Mouse (Mus musculus): Measurements from ENCODE around the gene Olfr61. TPM values are rescaled to one million over a fixed set of nuclear protein-coding genes. Genes with fewer than 3 reads are reported as not detected.
"Not testable (repeated sequence)": the region's sequence is repeated elsewhere in the genome, so short reads cannot be mapped to it uniquely, and the experiment has no call there.

Gene Olfr61
- total RNA-seq (2015; ENCODE audit: low replicate concordance) (not detected in 2 replicates), total RNA-seq (2017; ENCODE audit: low replicate concordance) (not detected in 2 replicates)

- ATAC-seq (replicated peaks; ENCODE audit: low FRiP score, poor library complexity, severe bottlenecking) = not testable (repeated sequence)
Observed at GRCm38 (mm10) chr7:140628670-140629069, at the start of gene Olfr61. Olfr61 (plus strand) TSS chr7:140628970.

GRCm38 (mm10) chr7:140600969-140601368 lies 27.8 kb upstream of the Olfr61 start, which contains the start of gene Olfr46:
Olfr46 (plus strand) TSS chr7:140601269.
- not testable (repeated sequence) for ATAC-seq (replicated peaks; ENCODE audit: low FRiP score, poor library complexity, severe bottlenecking)

DNA sequence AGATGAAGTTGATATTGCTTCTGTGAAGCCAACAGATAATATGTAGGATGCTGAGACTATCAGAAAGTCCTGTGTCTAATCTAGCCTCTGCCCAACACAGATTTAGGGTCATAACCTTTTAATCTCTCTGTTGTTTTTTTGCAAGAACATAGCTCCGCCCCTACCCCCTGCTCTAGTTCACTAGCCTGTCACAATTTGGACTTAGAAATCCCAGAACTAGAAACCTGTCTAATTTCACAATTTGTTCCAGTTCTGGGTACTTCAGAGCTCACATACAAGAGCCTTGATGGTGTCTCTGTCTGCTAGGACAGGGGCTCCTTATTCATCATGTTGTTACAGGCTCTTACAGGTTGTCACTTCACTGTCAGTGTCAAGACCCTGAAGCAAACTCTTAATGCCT lies 1.8 kb downstream of the Olfr61 start:
- no peak for ATAC-seq (replicated peaks; ENCODE audit: low FRiP score, poor library complexity, severe bottlenecking)

DNA sequence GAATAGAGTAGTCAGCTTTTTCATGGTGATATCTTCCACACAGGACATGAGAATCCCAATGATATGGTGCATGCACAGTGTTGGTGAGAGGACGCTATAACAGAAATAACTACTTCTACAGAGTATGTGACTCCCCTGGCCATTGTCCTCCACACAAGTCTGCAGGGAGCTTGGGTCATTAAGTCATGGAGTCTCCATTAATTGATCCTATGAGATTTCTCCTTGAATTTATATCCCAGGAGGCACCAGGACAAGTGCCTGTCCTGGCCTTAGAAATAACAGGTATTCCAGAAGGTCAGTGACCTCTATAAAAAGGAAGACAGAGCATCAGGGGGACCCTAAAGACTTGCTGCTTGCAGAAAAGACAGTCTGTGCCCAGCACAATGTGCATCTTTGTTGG lies 17.4 kb downstream of the Olfr61 start, which contains the start of gene Olfr53:
Gene Olfr53, plus strand, starts transcription at position 301 of the 400 bp plus-strand sequence.
- ATAC-seq (replicated peaks; ENCODE audit: low FRiP score, poor library complexity, severe bottlenecking) = no peak

- no peak for ATAC-seq (replicated peaks; ENCODE audit: low FRiP score, poor library complexity, severe bottlenecking)
Observed at GRCm38 (mm10) chr7:140659630-140660029, 30.9 kb downstream of the Olfr61 start, which contains the start of gene Olfr539. Olfr539 (plus strand) TSS chr7:140659930.

DNA sequence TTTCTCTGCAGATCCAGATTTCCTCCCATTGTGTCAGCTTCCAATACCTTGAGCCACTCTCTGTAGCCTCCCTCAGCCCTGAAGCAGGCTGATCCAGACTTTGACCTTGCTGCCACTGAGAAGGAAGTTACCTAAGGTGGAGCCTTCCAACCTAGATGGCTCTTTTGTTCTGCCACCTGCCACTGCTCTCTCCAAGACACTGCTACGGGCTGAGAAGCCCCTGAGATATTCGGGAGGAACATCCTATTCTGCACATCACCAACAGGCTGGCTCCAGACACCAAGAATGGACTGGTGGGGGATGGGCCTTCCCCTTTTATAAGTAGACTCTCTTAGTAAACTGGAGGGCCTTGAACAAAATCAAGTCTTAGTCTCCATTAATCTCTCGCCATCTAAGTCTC lies 41.9 kb downstream of the Olfr61 start:
- not testable (repeated sequence) for ATAC-seq (replicated peaks; ENCODE audit: low FRiP score, poor library complexity, severe bottlenecking)

GRCm38 (mm10) chr7:140675863-140676262 lies 47.1 kb downstream of the Olfr61 start:
- ATAC-seq (replicated peaks; ENCODE audit: low FRiP score, poor library complexity, severe bottlenecking) = no peak

- not testable (repeated sequence) for ATAC-seq (replicated peaks; ENCODE audit: low FRiP score, poor library complexity, severe bottlenecking)
Observed at GRCm38 (mm10) chr7:140679591-140679990, 50.8 kb downstream of the Olfr61 start.

- no peak for ATAC-seq (replicated peaks; ENCODE audit: low FRiP score, poor library complexity, severe bottlenecking)
Observed at GRCm38 (mm10) chr7:140681651-140682050, 52.9 kb downstream of the Olfr61 start, which contains the start of gene Olfr45. Olfr45 (plus strand) TSS chr7:140681951.

Other genes starting within 250 kb of the Olfr61 start
- gene Olfr531, start 226.1 kb upstream of the Olfr61 start, total RNA-seq (2015; ENCODE audit: low replicate concordance) = not detected in 2 replicates
- not detected in 2 replicates for gene Olfr531, start 226.1 kb upstream of the Olfr61 start, total RNA-seq (2017; ENCODE audit: low replicate concordance)
- gene Olfr532, start 207.3 kb upstream of the Olfr61 start, total RNA-seq (2015; ENCODE audit: low replicate concordance) = not detected in 2 replicates
- not detected in 2 replicates for gene Olfr532, start 207.3 kb upstream of the Olfr61 start, total RNA-seq (2017; ENCODE audit: low replicate concordance)
- not detected in 2 replicates for gene Olfr533, start 165.6 kb upstream of the Olfr61 start, total RNA-seq (2015; ENCODE audit: low replicate concordance)
- not detected in 2 replicates for gene Olfr533, start 165.6 kb upstream of the Olfr61 start, total RNA-seq (2017; ENCODE audit: low replicate concordance)
- not detected in 2 replicates for gene Olfr535, start 144.8 kb upstream of the Olfr61 start, total RNA-seq (2015; ENCODE audit: low replicate concordance)
- gene Olfr535, start 144.8 kb upstream of the Olfr61 start, total RNA-seq (2017; ENCODE audit: low replicate concordance) = not detected in 2 replicates
- not detected in 2 replicates for gene Olfr536, start 121.6 kb upstream of the Olfr61 start, total RNA-seq (2015; ENCODE audit: low replicate concordance)
- gene Olfr536, start 121.6 kb upstream of the Olfr61 start, total RNA-seq (2017; ENCODE audit: low replicate concordance) = not detected in 2 replicates
- gene Olfr538, start 61.1 kb upstream of the Olfr61 start, total RNA-seq (2015; ENCODE audit: low replicate concordance) = not detected in 2 replicates
- 2.0 TPM in 1 of 2 replicates, not detected in the other for gene Olfr538, start 61.1 kb upstream of the Olfr61 start, total RNA-seq (2017; ENCODE audit: low replicate concordance)
- gene Olfr46, start 27.7 kb upstream of the Olfr61 start, total RNA-seq (2015; ENCODE audit: low replicate concordance) = 0.19 and 0.21 TPM in 2 replicates
- gene Olfr46, start 27.7 kb upstream of the Olfr61 start, total RNA-seq (2017; ENCODE audit: low replicate concordance) = 0.09 and 0.28 TPM in 2 replicates
- not detected in 2 replicates for gene Olfr53, start 17.5 kb downstream of the Olfr61 start, total RNA-seq (2015; ENCODE audit: low replicate concordance)
- not detected in 2 replicates for gene Olfr53, start 17.5 kb downstream of the Olfr61 start, total RNA-seq (2017; ENCODE audit: low replicate concordance)
- gene Olfr539, start 31.0 kb downstream of the Olfr61 start, total RNA-seq (2015; ENCODE audit: low replicate concordance) = not detected in 2 replicates
- gene Olfr539, start 31.0 kb downstream of the Olfr61 start, total RNA-seq (2017; ENCODE audit: low replicate concordance) = 0.14 TPM in 1 of 2 replicates, not detected in the other
- gene Olfr45, start 53.0 kb downstream of the Olfr61 start, total RNA-seq (2015; ENCODE audit: low replicate concordance) = not detected in 2 replicates
- not detected in 2 replicates for gene Olfr45, start 53.0 kb downstream of the Olfr61 start, total RNA-seq (2017; ENCODE audit: low replicate concordance)
- gene Olfr541, start 68.3 kb downstream of the Olfr61 start, total RNA-seq (2015; ENCODE audit: low replicate concordance) = not detected in 2 replicates
- not detected in 2 replicates for gene Olfr541, start 68.3 kb downstream of the Olfr61 start, total RNA-seq (2017; ENCODE audit: low replicate concordance)
- gene Cyp2e1, start 134.8 kb downstream of the Olfr61 start, total RNA-seq (2015; ENCODE audit: low replicate concordance) = not detected in 2 replicates
- gene Cyp2e1, start 134.8 kb downstream of the Olfr61 start, total RNA-seq (2017; ENCODE audit: low replicate concordance) = not detected in 2 replicates
- not detected in 2 replicates for gene Syce1, start 158.9 kb downstream of the Olfr61 start, total RNA-seq (2015; ENCODE audit: low replicate concordance)
- gene Syce1, start 158.9 kb downstream of the Olfr61 start, total RNA-seq (2017; ENCODE audit: low replicate concordance) = 0.60 TPM in 1 of 2 replicates, not detected in the other
- gene Zfp941, start 193.2 kb downstream of the Olfr61 start, total RNA-seq (2015; ENCODE audit: low replicate concordance) = not detected in 2 replicates
- gene Zfp941, start 193.2 kb downstream of the Olfr61 start, total RNA-seq (2017; ENCODE audit: low replicate concordance) = 0.28 and 0.51 TPM in 2 replicates
- gene Urah, start 206.0 kb downstream of the Olfr61 start, total RNA-seq (2015; ENCODE audit: low replicate concordance) = not detected in 2 replicates
- gene Urah, start 206.0 kb downstream of the Olfr61 start, total RNA-seq (2017; ENCODE audit: low replicate concordance) = not detected in 2 replicates
- gene Scgb1c1, start 216.6 kb downstream of the Olfr61 start, total RNA-seq (2015; ENCODE audit: low replicate concordance) = not detected in 2 replicates
- gene Scgb1c1, start 216.6 kb downstream of the Olfr61 start, total RNA-seq (2017; ENCODE audit: low replicate concordance) = not detected in 2 replicates
- gene Odf3, start 218.8 kb downstream of the Olfr61 start, total RNA-seq (2015; ENCODE audit: low replicate concordance) = not detected in 2 replicates
- not detected in 2 replicates for gene Odf3, start 218.8 kb downstream of the Olfr61 start, total RNA-seq (2017; ENCODE audit: low replicate concordance)
- gene Gm45785, start 227.4 kb downstream of the Olfr61 start, total RNA-seq (2015; ENCODE audit: low replicate concordance) = not detected in 2 replicates
- not detected in 2 replicates for gene Gm45785, start 227.4 kb downstream of the Olfr61 start, total RNA-seq (2017; ENCODE audit: low replicate concordance)
- 9.2 and 16.3 TPM in 2 replicates for gene Ric8a, start 228.0 kb downstream of the Olfr61 start, total RNA-seq (2015; ENCODE audit: low replicate concordance)
- 9.2 and 9.8 TPM in 2 replicates for gene Ric8a, start 228.0 kb downstream of the Olfr61 start, total RNA-seq (2017; ENCODE audit: low replicate concordance)
- gene Bet1l, start 228.6 kb downstream of the Olfr61 start, total RNA-seq (2015; ENCODE audit: low replicate concordance) = 10.4 and 14.8 TPM in 2 replicates
- 17.3 and 19.5 TPM in 2 replicates for gene Bet1l, start 228.6 kb downstream of the Olfr61 start, total RNA-seq (2017; ENCODE audit: low replicate concordance)

Data from erythroblast, adult 5-6 weeks (primary cell).